Comparison of ENCODE assay signal across 13 mouse cellular contexts in the genomic region with DNA sequence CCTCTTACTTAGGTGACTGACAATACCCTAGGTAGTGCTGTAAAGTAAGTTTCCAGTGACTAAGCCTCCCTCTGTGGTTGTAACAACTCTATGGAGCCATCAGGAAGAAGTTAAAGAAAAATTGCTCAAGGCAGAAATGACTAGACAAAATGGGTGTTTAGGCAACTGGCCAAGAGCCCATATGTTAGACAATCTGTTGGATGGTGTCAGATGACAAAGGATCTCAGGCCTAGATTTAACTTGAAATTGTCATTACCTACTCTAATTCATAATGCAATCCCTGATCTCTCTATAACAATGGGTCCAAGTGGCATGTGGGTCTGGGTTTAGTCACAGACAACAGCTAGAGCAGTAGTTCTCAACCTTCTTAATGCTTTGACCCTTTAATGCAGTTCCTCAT.
DNase-seq lines count a peak whose midpoint lies in the region; ATAC-seq lines count a peak whose summit lies in the region.
"Had no signal": no experiment of that assay in that cellular context is flagged by ENCODE, and none has a peak within 500 bp of the region (broad histone marks: within the 10 kb centered on the region; RNA-seq: fewer than 3 reads in every experiment).

No protein-coding gene starts in this region.

- no peaks in the 10 kb centered on the region for H3K9me3 ChIP-seq in forebrain, embryonic 14.5 days (replicated peaks; ENCODE audit: control insufficient read depth, low read length)
- no peaks in the 10 kb centered on the region for H3K9me3 ChIP-seq in forebrain, embryonic 12.5 days
- H3K9me3 ChIP-seq in neural tube, embryonic 14.5 days (ENCODE audit: control insufficient read depth, low read length), result no peaks in the 10 kb centered on the region
- H3K9me3 ChIP-seq: liver, embryonic 15.5 days had no signal

- DNase-seq in forebrain, embryonic 14.5 days (ENCODE audit: low spot score), result peak; percentile 39
- DNase-seq in neural tube, embryonic 10.5 days (ENCODE audit: extremely low spot score, low spot score), result no peak
- DNase-seq in cerebellum, postnatal 25 days, result peak; percentile 51 to 74
- DNase-seq in left cerebral cortex, postnatal 4 days, result peak; percentile 45
- DNase-seq in gastrocnemius, adult 8-10 months (ENCODE audit: low spot score in 2 of 2), result no peak
- DNase-seq in adrenal gland, adult 2 months, result no peak
- DNase-seq: adrenal gland, postnatal 14 days; gastrocnemius, postnatal 25 days had no signal

- H3K27ac ChIP-seq in forebrain, embryonic 14.5 days (ENCODE audit: low read depth, low read length), result no peak overlapping the region
- H3K27ac ChIP-seq in forebrain, embryonic 12.5 days, result no peak overlapping the region
- H3K27ac ChIP-seq in neural tube, embryonic 14.5 days (ENCODE audit: low read depth, low read length), result no peak overlapping the region
- H3K27ac ChIP-seq: hindbrain, embryonic 14.5 days; liver, embryonic 15.5 days had no signal

- no peak overlapping the region for H3K4me3 ChIP-seq in forebrain, embryonic 14.5 days (ENCODE audit: low read depth, low read length)
- H3K4me3 ChIP-seq in forebrain, embryonic 12.5 days (replicated peaks), result no peak overlapping the region
- H3K4me3 ChIP-seq in neural tube, embryonic 14.5 days (ENCODE audit: low read depth, low read length), result no peak overlapping the region
- H3K4me3 ChIP-seq: liver, embryonic 15.5 days had no signal

- no peaks in the 10 kb centered on the region for H3K36me3 ChIP-seq in forebrain, embryonic 14.5 days (ENCODE audit: control insufficient read depth, insufficient read depth, low read length)
- no peaks in the 10 kb centered on the region for H3K36me3 ChIP-seq in forebrain, embryonic 12.5 days (replicated peaks)
- H3K36me3 ChIP-seq in neural tube, embryonic 14.5 days (ENCODE audit: control insufficient read depth, insufficient read depth, low read length), result no peaks in the 10 kb centered on the region
- H3K36me3 ChIP-seq: liver, embryonic 15.5 days had no signal

- no peak for ATAC-seq in forebrain, embryonic 14.5 days
- no peak for ATAC-seq in forebrain, embryonic 12.5 days (ENCODE audit: low FRiP score)
- ATAC-seq in neural tube, embryonic 14.5 days (ENCODE audit: low read depth), result peak; percentile 54; the same call in 1 of the 2 replicates
- ATAC-seq: Patski had no signal

- intact Hi-C loops in left cerebral cortex, postnatal 4 days (cut with DNase I), result no loop called here

- H3K4me2 ChIP-seq in forebrain, embryonic 14.5 days (ENCODE audit: low read length), result no peak overlapping the region
- no peak overlapping the region for H3K4me2 ChIP-seq in forebrain, embryonic 12.5 days
- H3K4me2 ChIP-seq in neural tube, embryonic 14.5 days (ENCODE audit: low read depth, low read length), result no peak overlapping the region
- H3K4me2 ChIP-seq: hindbrain, embryonic 14.5 days; liver, embryonic 15.5 days had no signal

- H3K4me1 ChIP-seq in forebrain, embryonic 14.5 days (ENCODE audit: control insufficient read depth, insufficient read depth, low read length), result no peaks in the 10 kb centered on the region
- H3K4me1 ChIP-seq in forebrain, embryonic 12.5 days, result no peaks in the 10 kb centered on the region
- no peaks in the 10 kb centered on the region for H3K4me1 ChIP-seq in neural tube, embryonic 14.5 days (ENCODE audit: control insufficient read depth, insufficient read depth, low read length)
- H3K4me1 ChIP-seq: liver, embryonic 15.5 days had no signal

- no peaks in the 10 kb centered on the region for H3K27me3 ChIP-seq in forebrain, embryonic 14.5 days (replicated peaks; ENCODE audit: control insufficient read depth, insufficient read depth, low read length)
- no peaks in the 10 kb centered on the region for H3K27me3 ChIP-seq in forebrain, embryonic 12.5 days
- H3K27me3 ChIP-seq in neural tube, embryonic 14.5 days (ENCODE audit: control insufficient read depth, insufficient read depth, low read length), result no peaks in the 10 kb centered on the region
- H3K27me3 ChIP-seq: liver, embryonic 15.5 days; Patski had no signal

- H3K9ac ChIP-seq in forebrain, embryonic 14.5 days (ENCODE audit: low read length), result no peak overlapping the region
- no peak overlapping the region for H3K9ac ChIP-seq in forebrain, embryonic 12.5 days
- no peak overlapping the region for H3K9ac ChIP-seq in neural tube, embryonic 14.5 days (replicated peaks; ENCODE audit: low read depth, low read length)
- H3K9ac ChIP-seq: hindbrain, embryonic 14.5 days; liver, embryonic 15.5 days had no signal

Comparison
In these comparisons a context has a peak if more than half of its experiments do, and no peak if none do; other contexts are left out.
1. DNase-seq: peak in forebrain, embryonic 14.5 days (single experiment), cerebellum, postnatal 25 days (2 of 2) and left cerebral cortex, postnatal 4 days (single experiment); none in neural tube, embryonic 10.5 days (single experiment), gastrocnemius, adult 8-10 months (0 of 2) and adrenal gland, adult 2 months (single experiment).